Mouse (Mus musculus): ENCODE data around the gene Sfswap.

GRCm38 (mm10) chr5:129545787-129546186, 44.8 kb downstream of the Sfswap start:
- TF ChIP-seq CTCF (IDR thresholded peaks at IDR 0.05; ENCODE audit: low read depth) (no peak), EP300 (IDR thresholded peaks at IDR 0.05; ENCODE audit: low read depth) (no peak)

Measured in liver, embryonic 14.5 days (tissue).